Mouse (Mus musculus): ENCODE data around the gene Tnfsf13.

DNA sequence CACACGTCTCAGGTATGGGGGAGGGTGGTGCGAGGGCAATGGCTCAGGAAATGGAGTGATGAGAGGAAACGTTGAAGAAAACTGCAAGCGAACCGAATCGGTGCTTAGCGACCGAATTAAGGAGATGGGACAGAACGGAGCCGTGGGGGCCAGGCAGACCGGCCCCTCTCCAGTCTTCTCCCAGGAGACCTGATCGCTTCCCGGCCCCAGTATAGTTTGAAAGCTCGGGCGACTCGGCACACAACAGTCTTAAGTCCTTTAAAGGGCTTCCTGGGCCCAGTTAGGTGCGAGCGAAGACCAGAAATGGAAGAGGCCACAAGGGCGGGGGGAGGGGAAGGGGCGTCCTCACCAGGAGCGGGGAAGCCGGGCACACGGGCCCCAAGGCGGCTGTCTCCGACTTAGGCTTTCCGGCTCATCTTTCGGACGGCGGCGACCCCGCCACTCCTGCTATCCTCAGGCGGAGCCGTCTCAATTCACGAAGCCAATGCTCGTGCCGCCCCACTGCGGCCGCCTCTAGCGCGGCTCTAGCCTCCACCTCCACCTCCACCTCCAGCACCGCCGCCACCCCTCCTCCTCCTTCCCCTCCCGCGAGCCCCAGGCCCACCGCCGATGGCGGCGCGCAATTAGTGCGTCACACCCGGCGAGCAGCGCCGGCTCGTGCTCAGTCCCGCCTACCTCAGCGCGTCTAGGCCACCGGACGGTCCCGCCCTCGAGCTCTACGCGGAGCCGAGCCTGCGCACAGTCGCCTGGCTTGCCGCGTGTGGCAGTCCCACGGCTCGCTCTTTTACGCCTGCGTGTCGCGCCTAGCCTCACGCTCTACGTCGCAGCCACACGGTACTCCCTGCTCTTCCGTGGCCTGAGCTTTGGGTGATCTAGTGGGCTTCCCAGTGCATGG is 4.0 kb downstream of the Tnfsf13 start, which contains the start of gene Senp3:
- TF ChIP-seq CTCF (IDR thresholded peaks at IDR 0.05; ENCODE audit: control insufficient read depth, insufficient read depth, low read length) (no peak), POLR2A (IDR thresholded peaks at IDR 0.05; ENCODE audit: borderline replicate concordance, control insufficient read depth, low read depth, low read length) (peak; percentile 85)

All from bone marrow, adult 2 months (tissue).